Mouse (Mus musculus): Measurements from ENCODE around the gene Atp13a1. TPM values are rescaled to one million over a fixed set of nuclear protein-coding genes. Genes with fewer than 3 reads are reported as not detected.

The Atp13a1 gene
- polyA plus RNA-seq, 1 experiment from 2014 or later: 53.4 TPM

GRCm38 (mm10) chr8:69850926-69851506 is 60.1 kb downstream of the Atp13a1 start:
- Histone ChIP-seq H3K36me3 (ENCODE audit: control insufficient read depth, insufficient read depth, low read length) (no peaks in the 10 kb centered on the region), H3K27me3 (ENCODE audit: control insufficient read depth, insufficient read depth, low read length) (no peaks in the 10 kb centered on the region), H3K27ac (ENCODE audit: low read depth, low read length) (no peak overlapping the region), H3K9me3 (ENCODE audit: control insufficient read depth, low read length) (no peaks in the 10 kb centered on the region), H3K4me2 (replicated peaks; ENCODE audit: low read depth, low read length) (no peak overlapping the region), H3K4me1 (ENCODE audit: control insufficient read depth, insufficient read depth, low read length) (no peaks in the 10 kb centered on the region), H3K9ac (ENCODE audit: low read depth, low read length) (no peak overlapping the region), H3K4me3 (ENCODE audit: low read length) (no peak overlapping the region)
- ATAC-seq (ENCODE audit: low FRiP score, low TSS enrichment): no peak
- 74% methylated on average over 7 of the region's 7 CpGs for WGBS

GRCm38 (mm10) chr8:69853869-69854268 is 62.9 kb downstream of the Atp13a1 start:
- Histone ChIP-seq H3K9me3 (ENCODE audit: control insufficient read depth, low read length) (no peaks in the 10 kb centered on the region), H3K4me3 (ENCODE audit: low read length) (no peak overlapping the region), H3K27ac (ENCODE audit: low read depth, low read length) (no peak overlapping the region), H3K4me1 (ENCODE audit: control insufficient read depth, insufficient read depth, low read length) (no peaks in the 10 kb centered on the region), H3K36me3 (ENCODE audit: control insufficient read depth, insufficient read depth, low read length) (no peaks in the 10 kb centered on the region), H3K4me2 (replicated peaks; ENCODE audit: low read depth, low read length) (no peak overlapping the region), H3K27me3 (ENCODE audit: control insufficient read depth, insufficient read depth, low read length) (no peaks in the 10 kb centered on the region), H3K9ac (ENCODE audit: low read depth, low read length) (no peak overlapping the region)
- no peak for ATAC-seq (ENCODE audit: low FRiP score, low TSS enrichment)
- WGBS: 89% methylated on average over 10 of the region's 10 CpGs

Other genes with a start within 250 kb of the Atp13a1 start
- gene Zfp868, start 165.6 kb upstream of the Atp13a1 start, polyA plus RNA-seq (2014; fragmentation: Nextera tagmentation; extraction: Ambion mirVana): 25.1 and 27.6 TPM in 2 replicates
- 1.1 and 2.3 TPM in 2 replicates for gene Zfp964, start 136.7 kb upstream of the Atp13a1 start, polyA plus RNA-seq (2014; fragmentation: Nextera tagmentation; extraction: Ambion mirVana)
- 21.8 and 37.5 TPM in 2 replicates for gene Zfp869, start 80.4 kb upstream of the Atp13a1 start, polyA plus RNA-seq (2014; fragmentation: Nextera tagmentation; extraction: Ambion mirVana)
- 5.6 and 6.8 TPM in 2 replicates for gene Zfp963, start 41.2 kb upstream of the Atp13a1 start, polyA plus RNA-seq (2014; fragmentation: Nextera tagmentation; extraction: Ambion mirVana)
- gene Gm20422, start 16.3 kb upstream of the Atp13a1 start, polyA plus RNA-seq (2014; fragmentation: Nextera tagmentation; extraction: Ambion mirVana): not detected in 2 replicates
- gene Zfp866, start within 50 bp of the Atp13a1 start, polyA plus RNA-seq (2014; fragmentation: Nextera tagmentation; extraction: Ambion mirVana): 26.2 and 35.8 TPM in 2 replicates
- 8.1 and 8.2 TPM in 2 replicates for gene Gmip, start 17.5 kb downstream of the Atp13a1 start, polyA plus RNA-seq (2014; fragmentation: Nextera tagmentation; extraction: Ambion mirVana)
- 1.6 and 1.7 TPM in 2 replicates for gene Lpar2, start 31.3 kb downstream of the Atp13a1 start, polyA plus RNA-seq (2014; fragmentation: Nextera tagmentation; extraction: Ambion mirVana)
- gene Pbx4, start 41.3 kb downstream of the Atp13a1 start, polyA plus RNA-seq (2014; fragmentation: Nextera tagmentation; extraction: Ambion mirVana): 9.6 and 9.7 TPM in 2 replicates
- gene Cilp2, start 96.5 kb downstream of the Atp13a1 start, polyA plus RNA-seq (2014; fragmentation: Nextera tagmentation; extraction: Ambion mirVana): 0.58 and 0.77 TPM in 2 replicates
- gene Tssk6, start 111.0 kb downstream of the Atp13a1 start, polyA plus RNA-seq (2014; fragmentation: Nextera tagmentation; extraction: Ambion mirVana): 2.7 and 5.1 TPM in 2 replicates
- gene Ndufa13, start 111.4 kb downstream of the Atp13a1 start, polyA plus RNA-seq (2014; fragmentation: Nextera tagmentation; extraction: Ambion mirVana): 192 and 272 TPM in 2 replicates
- 1.7 and 3.3 TPM in 2 replicates for gene Yjefn3, start 111.5 kb downstream of the Atp13a1 start, polyA plus RNA-seq (2014; fragmentation: Nextera tagmentation; extraction: Ambion mirVana)
- gene Gatad2a, start 205.2 kb downstream of the Atp13a1 start, polyA plus RNA-seq (2014; fragmentation: Nextera tagmentation; extraction: Ambion mirVana): 42.1 and 59.0 TPM in 2 replicates